Mouse (Mus musculus) heart, postnatal 36 days (tissue): ENCODE data around the gene Myod1. TPM values are rescaled to one million over a fixed set of nuclear protein-coding genes. Genes with fewer than 3 reads are reported as not detected.

Source experiments
- DNase-seq, 2 experiments: peaks; one replicate each; pipeline ENCODE4 v3.0.0; 2021 to 2022
- intact Hi-C: fragments of 180-260 bp; cut with DNase I; formaldehyde crosslinking; loops from one replicate; pipeline ENCODE4 v1.15.1; 2025
- total RNA-seq, 2 experiments: library from RNA; stranded (reverse); gene quantifications; 2 replicates each; pipeline ENCODE4 v1.2.3; 2021

Myod1 gene
- total RNA-seq, 2 experiments from 2014 or later: not detected

DNA sequence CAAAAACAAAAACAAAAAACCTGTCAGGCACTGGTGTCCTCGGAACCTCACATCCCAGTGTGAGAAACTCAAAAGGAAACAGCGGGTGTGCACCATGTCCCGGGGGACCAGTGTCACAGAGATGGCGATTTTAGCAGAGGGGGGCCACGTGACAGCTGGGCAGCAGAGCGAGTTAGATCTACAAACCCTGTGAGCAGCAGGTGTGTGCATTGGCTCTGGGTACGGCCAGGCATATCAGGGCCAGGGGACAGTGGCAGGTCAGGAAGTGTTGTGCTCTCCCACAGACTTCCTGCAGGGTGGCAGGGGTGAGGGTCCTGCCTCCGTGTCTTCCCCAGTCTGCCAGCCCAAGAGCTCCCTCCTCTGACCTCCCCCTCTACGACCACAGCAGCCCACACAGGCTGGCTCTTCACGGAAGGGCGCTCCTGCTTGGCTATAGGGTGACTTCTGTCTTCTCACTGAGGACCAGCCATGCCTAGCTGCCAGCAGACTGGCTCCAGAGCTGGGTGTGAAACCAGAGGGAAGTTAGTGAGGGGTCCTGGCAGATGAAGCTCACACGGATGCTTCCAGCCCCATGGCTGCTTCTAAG, 33.0 kb downstream of the Myod1 start:
- intact Hi-C loops: no loop called here
- DNase-seq: no peak

DNA sequence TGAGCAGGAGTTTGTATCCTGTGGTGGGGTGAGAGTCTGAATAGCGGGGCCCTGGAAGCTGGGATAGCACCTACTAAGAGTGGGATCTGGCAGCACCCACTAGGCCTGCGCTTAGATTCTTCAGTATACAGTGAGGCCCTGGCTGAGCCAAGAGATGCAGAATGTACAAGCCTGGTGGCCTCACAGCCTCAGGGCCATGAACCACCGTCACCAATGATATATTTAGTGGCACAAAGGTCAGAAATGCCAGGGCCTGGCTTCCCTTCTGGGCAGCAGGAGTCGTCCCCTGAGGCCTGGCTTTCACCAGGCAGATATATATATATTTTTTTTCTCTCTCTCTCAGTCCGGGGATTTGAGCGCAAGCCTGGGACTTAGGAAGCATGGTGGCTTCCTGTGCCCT, 34.5 kb downstream of the Myod1 start:
- no peak for DNase-seq
- intact Hi-C loops: no loop called here

DNA sequence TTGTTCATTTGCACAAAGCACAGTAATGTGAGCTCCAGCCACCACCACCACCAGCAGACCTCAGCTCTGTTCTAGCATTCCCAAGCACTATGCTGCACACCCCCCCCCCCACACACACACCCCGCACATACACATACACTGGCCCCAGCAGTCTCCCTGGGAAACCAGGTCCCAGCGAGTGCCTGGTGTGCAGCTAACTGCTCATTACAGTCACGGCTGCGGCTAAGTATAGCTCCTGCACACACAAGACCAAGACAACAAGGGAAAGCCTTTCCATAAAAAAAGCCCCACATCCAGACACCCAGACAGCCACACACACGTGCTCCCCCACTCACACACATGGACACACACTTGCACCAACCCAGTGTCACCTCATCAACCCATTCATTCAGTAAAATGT, 36.5 kb downstream of the Myod1 start:
- DNase-seq: no peak
- intact Hi-C loops: no loop called here

DNA sequence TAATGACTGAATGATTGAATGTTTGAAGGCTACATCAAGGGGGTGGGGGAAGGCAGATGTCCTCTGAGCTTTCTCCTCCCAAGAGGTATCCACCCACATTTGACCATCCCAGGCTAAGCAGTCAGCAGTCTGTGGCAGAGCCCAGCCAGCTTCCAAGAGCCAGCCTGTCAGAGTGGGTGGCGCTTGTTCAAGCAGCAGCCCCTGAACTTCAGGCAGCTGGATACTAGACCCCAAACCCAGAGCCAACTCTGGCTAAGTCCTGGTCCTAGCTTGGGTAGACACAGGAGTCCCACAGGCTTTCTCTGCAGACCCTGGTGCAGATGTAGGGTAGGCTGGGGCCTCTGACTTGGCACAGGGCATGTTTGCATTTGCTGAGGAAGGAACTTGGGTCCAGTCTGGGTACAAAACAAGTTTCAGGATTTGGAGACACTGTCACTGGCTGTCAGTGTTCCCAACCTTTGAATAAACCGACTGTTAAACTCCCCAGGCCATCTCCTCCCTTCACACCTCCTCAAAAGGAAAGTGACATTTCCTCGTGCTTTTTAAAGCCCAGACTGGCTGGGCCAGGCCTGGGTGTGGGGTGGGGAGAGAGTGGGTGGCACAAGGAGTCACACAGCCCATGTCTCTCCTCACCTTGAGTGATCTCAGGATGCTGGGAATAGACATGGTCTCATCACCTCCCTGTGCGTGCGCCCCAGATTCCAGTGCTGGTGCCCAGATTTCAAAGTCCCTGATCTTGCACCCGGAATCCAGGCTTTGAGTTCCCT, 37.9 kb downstream of the Myod1 start:
- intact Hi-C loops: no loop called here
- no peak for DNase-seq

DNA sequence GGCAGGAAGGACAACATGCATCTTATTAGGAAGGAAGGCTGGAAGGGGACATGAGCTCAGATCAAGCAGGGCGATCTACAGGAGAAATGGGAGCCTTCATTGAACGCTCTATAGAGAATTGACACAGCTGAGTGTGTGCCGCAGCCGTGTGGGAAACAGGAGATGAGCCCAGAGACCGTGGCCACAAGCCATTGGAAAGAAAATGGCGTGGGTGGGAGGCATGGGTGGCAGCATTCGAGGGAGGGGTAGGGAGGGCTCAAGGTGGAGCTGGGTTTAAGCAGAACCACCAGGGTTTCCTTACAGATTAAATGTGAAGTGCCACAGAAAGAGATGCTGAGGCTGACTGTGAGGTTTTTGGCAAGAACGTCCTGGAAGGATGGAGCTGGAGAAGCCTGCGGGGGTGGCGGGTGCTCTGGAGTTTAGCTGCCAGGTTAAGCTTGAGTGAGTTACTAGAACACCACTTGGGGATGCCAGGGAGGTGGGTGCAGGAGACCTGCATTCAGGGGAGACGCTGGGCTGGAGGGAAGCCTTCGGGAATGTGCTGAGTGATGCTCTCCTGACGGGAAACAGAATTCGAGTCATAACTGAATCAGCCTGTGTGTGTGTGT, 39.6 kb downstream of the Myod1 start:
- intact Hi-C loops: no loop called here
- no peak for DNase-seq

DNA sequence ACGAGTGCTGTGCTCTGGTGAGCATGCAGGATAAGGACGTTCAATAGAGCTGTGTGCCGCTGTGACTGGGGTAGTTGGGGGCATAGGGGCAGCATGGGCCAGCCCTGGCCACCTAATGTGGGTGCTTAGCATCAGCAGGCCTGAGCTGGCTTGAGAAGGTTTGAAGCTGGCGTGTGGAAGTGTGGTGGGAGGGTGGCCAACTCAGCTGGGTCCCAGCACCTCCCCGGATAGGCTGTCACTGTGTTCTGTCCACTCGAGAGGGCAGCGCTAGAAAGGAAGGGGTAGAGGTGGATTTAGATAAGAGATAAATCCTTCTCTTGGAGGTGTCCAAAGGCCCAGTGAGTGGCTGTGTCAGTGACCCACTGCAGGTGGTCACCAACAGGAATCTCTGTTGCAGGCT, 41.2 kb downstream of the Myod1 start:
- intact Hi-C loops: no loop called here
- no peak for DNase-seq

DNA sequence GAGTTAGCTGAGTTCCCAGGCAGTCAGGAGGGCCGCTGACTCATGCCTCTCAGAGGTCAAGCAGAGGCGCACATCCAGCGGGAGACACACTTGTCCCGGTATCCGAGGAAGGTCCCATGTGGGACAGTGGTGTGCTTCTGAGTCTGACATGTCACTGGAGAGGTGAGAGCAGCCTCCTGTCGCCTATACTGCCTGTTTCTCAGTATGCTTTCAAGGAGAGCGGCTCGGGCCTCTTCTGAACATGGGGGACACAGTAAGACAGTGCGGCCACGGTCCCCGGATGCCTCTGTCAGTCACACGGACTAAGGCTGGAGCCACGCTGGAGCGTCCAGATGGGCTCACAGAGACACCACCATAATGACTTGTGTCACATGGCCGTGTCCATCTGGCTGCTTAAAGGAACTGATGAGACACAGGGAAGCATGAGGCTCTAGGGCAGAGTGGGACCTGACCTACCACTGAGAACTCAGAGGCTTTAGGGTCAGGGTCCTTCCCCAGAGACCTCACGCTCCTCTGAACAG, 41.9 kb downstream of the Myod1 start:
- no peak for DNase-seq
- intact Hi-C loops: no loop called here

DNA sequence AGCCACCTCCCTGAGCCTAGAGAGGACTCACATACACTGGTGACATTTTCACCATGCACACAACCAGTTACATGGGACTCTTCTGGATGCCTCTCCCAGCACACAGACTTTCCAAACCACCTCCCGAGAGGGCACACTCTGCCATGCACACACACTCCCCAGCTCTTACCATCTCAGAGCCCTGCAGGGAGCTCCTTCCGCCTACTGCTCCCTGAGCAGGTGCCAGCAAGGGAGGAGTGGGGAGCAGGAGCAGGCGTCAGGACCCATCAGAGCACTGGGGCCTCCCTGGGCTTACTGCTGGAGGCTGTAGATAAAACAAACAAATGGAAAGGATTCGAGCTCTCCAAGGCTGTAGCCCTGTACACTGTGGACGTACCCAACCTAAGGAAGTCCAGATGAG, 45.3 kb downstream of the Myod1 start:
- intact Hi-C loops: no loop called here

DNA sequence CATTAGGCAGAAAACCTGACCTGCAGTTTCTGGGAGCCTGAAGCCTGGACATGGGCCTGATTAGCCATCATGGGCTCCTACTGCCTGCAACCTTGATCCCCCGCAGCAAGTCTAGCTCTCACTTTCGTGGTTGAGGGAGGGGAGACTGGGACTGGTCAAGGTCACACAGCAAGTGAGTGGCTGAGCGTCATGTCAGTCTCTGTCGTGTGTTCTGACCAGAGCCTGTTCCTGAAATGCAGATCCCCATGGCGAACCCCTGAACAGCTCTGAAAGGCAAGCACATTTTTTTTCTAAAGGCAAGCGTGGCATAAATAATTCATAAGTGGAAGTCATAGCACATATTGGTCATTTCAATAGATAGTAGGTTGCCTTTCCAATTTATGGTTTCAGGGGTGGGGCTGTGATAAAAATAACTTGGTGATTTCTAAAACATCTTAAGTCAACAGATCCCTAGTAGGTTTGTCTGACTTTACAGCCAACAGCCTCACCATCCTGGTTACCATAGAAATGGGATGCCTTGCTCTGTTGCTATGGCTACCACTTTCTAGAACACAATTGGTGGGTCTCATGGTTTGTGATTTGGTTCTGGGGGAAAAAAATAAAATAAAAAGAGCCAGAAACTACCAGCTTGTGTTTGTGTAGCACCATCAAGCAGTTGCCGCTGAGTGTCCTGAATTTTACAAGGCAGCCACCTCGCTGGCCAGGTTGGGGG, 45.9 kb downstream of the Myod1 start:
- DNase-seq: no peak
- intact Hi-C loops: no loop called here

More for the DNA sequence above, 45.3 kb downstream of the Myod1 start:
- DNase-seq: no peak

DNA sequence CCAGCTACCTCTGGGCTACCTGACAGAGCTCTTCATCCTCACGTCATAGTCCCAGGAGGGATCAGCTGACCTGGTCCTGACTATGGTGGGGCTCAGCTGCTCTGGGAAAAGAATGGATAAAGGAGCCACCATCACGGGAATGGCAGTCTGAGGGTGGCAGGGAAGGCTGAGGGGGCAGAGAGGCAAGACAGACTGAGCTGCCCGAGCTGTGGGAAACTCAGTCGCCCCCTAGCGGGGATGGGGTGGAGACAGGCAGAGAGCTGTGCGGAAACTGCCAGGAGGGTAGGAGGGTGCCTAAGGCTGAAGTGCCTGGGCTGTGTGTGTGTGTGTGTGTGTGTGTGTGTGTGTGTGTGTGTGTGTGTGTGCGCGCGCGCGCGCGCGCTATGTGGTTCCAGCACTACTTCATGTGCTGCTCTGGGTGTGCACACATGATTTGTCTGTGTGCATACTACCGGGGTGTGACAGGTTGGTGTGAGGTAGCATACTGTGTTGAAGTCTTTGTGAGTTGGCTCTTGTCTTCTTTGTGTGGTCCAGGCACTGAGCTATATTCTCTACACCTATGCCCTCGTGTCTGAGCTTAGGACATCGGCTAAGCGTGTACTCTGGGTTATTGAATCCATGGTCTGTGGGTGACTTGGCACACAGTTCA, 46.6 kb downstream of the Myod1 start:
- DNase-seq: peak; percentile 20 to 37
- intact Hi-C loops: no loop called here

DNA sequence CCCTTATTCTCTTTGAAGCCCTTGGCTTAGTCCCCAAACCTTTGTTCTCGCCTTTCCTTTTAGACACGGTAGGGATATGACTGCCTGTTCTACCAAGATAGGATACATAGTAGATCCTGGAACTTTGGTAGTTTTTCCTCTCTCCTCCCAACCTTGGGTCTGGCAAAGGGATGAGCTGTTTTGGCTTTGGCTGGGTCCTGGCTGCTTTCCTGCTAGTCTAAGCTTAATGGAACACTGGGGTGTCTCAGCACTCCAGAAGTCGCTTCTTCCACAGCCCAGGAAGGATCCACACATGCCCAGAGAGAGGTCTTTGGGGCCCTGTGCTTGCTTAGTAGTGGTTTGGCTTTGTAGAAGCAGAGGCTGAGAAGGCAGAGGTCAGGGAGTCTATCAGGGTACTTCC, 47.7 kb downstream of the Myod1 start:
- intact Hi-C loops: no loop called here
- no peak for DNase-seq

DNA sequence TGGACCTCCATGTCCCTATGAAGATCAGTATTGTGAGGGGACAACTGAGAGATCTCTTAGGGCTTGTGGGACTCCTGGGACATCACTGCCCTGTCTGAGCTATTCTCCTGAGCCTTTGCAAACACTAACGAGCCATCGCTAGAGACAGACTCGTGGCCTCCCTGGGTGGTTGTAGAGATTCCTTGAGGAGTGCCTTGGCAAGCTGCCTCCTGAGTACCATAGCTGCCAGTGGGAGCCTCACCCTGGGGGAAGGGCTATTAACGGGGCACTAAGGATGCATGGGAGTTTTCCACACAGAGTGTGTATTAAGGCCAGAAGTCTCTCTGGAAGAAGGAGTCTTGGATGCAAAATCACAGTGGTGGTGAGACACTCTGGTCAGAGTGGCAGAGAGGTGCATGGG, 48.7 kb downstream of the Myod1 start:
- intact Hi-C loops: no loop called here
- DNase-seq: no peak

Other genes starting within 250 kb of the Myod1 start
- 10 to 100 TPM; 47.4 to 53.7 TPM for gene Abcc8, start 196.4 kb upstream of the Myod1 start, total RNA-seq
- gene Ush1c, start 138.0 kb upstream of the Myod1 start, total RNA-seq: 1 to 10 TPM; 5.8 to 7.4 TPM
- gene Otog, start 135.5 kb upstream of the Myod1 start, total RNA-seq: under 1 TPM in 1 of 2 experiments, not detected in 1; 0.06 TPM
- under 1 TPM; 0.14 to 0.17 TPM for gene Kcnc1, start 20.0 kb downstream of the Myod1 start, total RNA-seq